Mouse (Mus musculus) liver, adult 2 months (tissue): ENCODE measurements around the gene Bzw2.

Experiments used
- CTCF ChIP-seq: fragments of 200-500 bp; IDR thresholded peaks from 2 replicates; pipeline ENCODE4 v1.5.1; 2011; ENCODE audit warnings: low read depth, low read length, control low read depth
- POLR2A ChIP-seq: fragments of 200-500 bp; IDR thresholded peaks from 2 replicates; pipeline ENCODE4 v1.6.1; 2011; ENCODE audit warnings: low read length, control low read depth; ENCODE audit not compliant: insufficient read depth; ENCODE audit errors: extremely low read depth

DNA sequence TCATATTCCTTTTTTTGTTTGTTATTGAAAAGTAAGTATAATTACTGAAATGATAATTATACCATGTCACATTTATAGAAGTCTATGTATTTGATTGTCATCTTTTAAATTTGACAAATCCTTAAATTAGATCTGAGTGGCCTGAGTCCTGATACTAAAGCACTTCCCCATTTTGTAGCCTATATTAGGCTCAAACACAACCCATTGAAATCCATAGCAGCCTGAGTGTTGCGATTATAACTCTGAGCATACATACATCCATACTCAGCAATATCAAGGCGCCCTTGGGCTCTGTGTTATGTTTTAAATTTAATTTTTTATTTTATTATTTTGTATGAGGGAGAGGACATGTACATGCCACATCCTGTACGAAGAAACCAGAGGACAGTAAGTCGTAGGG, 87.6 kb downstream of the Bzw2 start:
- no peak for TF ChIP-seq CTCF
- TF ChIP-seq POLR2A = no peak
